Mouse (Mus musculus) left cerebral cortex, adult 18-20 months (tissue): ENCODE results near the gene Golim4. TPM values are rescaled to one million over a fixed set of nuclear protein-coding genes. Genes with fewer than 3 reads are reported as not detected.
A peak's percentile ranks its signal among the peaks of the same experiment; 100 is the strongest.

Source experiments
- DNase-seq, 2 experiments: peaks; one replicate each; pipeline ENCODE4 v3.0.0; 2021 to 2022; ENCODE audit warnings: low spot score in 2 of 2, mixed read lengths in 1 of 2
- total RNA-seq, 2 experiments: library from RNA; stranded (reverse); gene quantifications; 2 replicates each; pipeline ENCODE4 v1.2.3; 2021

The Golim4 gene
- total RNA-seq, 2 experiments from 2014 or later, result 19.6 to 26.7 TPM

DNA sequence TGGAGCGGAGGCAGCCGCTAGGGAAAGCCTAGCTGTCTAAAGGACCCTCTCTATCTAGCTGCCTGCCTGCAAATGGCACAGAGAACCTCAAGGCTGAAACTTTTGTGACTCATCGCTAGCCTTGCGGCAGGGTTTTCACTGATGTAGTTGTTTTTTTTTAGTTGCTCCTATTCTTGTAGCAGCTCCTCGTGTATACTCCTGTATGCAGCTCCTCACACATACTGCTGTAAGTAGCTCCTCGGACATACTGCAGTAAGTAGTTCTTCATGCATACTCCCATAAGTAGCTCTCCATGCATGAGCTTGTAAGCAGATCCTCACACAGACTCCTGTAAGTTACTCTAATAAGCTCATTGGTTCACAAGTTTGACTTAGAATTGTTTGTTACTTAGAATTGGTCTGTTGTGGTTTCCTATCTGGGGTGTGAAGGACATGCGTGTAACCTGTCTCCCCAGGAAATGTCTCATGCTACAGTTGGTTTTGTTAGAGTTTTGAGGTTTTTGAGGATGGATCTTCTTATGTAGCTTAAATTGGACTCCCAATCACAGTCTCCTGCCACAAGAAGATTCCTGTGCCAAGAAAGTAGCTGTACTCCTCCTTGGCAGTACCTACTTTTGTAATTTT lies 26.7 kb downstream of the Golim4 start:
- peak; percentile 3 to 6 for DNase-seq

DNA sequence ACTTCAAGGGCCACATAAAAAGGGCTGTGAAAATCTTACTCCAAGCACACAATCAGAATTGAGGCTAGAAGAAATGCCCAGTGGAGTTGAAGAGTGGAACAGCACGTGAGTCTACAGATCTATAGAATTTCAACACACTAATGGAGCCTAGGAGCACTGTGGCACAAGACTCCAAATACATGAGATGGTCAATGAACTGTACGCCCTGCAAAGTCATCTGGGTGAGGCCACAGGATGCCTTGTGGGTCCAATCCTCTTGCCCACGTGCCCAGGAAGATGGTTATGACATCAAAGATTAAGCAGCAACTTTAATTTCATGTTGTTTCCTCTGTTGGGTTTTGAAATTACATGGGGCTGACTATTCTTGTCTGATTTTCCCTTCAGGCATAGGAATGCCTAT lies 30.4 kb downstream of the Golim4 start:
- no peak for DNase-seq

- no peak for DNase-seq
These were observed 31.6 kb downstream of the Golim4 start for GRCm38 (mm10) chr3:75925123-75925522.

- no peak for DNase-seq
These were observed 38.8 kb downstream of the Golim4 start for GRCm38 (mm10) chr3:75917770-75918503.

- DNase-seq, result no peak
These were observed 44.0 kb downstream of the Golim4 start for GRCm38 (mm10) chr3:75912786-75913185.

- no peak for DNase-seq
These were observed 46.0 kb downstream of the Golim4 start for GRCm38 (mm10) chr3:75910768-75911167.

DNA sequence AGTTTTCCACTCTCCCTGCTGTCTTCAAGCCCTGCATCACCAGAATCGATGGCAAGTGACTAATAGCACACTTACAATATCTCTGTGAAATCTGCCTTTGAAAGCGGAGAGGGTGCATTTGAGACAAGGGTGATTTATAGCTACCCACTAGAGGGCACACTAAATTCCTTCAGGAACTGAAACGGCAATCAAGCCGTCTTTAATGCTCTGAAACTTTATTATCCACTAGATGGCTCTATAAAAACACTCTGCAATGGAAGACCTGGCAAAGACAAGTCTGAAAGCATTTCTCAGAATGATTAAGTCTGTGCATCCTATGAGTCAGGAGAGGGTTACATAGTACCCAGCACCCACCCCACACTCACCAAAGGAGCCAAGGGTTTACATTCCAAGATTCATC lies 46.5 kb downstream of the Golim4 start:
- peak in 1 of 2 experiments; percentile 25 for DNase-seq

DNA sequence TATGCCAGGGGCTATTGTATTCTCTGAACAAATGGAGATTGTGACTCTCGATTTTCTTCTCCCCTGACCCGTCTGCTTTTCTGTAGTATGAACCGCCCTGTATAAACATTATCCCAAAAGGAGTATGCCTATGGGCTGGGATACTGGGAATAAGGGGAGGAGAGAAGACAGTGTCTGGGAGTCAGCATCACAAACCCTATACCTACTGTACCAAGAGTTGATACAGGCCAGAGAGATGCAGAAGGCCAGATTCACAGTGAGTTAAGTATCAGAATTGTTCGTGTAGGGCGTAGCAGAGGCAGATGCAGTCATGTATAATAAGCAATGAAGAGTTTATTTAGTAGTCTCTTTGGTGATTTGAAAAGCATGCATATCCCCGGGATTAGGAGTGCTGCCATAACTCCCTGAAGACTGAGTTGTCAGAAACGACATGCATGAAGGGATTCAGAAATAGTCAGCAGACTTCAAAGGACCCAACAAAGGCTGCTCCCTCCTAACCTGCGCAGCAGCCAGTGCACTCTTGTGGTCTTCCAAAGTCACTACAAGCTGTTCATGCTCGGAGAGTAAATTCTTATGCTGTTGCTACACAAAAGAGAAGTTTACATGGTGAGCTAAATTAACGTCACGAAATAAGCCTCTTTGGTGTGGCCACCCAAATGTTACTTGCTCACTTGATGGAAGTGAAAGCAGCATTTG lies 54.7 kb downstream of the Golim4 start:
- DNase-seq, result no peak

DNA sequence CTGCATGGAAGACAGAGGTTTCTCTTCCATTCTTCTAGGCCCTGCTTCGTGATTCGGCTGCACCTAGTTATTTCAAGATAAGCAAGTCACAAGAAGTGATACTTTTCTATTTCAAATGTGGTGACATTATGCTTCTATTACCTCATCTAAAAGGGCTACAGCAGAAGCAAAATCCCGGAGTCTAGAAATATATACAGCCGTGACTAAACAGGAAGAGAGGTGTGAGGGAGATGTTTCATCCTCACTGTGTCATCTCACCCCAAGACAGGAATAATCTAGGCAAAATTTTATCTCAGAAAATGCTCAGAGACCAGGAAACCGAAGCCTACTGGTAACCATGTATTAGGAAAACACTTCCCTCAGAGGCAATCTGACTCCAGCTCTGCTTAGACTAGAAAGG lies 61.7 kb downstream of the Golim4 start:
- no peak for DNase-seq

- DNase-seq, result no peak
These were observed 65.2 kb downstream of the Golim4 start for GRCm38 (mm10) chr3:75891581-75891980.

GRCm38 (mm10) chr3:75889323-75889722 lies 67.4 kb downstream of the Golim4 start:
- no peak for DNase-seq

GRCm38 (mm10) chr3:75881582-75881981 lies 75.2 kb downstream of the Golim4 start:
- DNase-seq, result no peak

DNA sequence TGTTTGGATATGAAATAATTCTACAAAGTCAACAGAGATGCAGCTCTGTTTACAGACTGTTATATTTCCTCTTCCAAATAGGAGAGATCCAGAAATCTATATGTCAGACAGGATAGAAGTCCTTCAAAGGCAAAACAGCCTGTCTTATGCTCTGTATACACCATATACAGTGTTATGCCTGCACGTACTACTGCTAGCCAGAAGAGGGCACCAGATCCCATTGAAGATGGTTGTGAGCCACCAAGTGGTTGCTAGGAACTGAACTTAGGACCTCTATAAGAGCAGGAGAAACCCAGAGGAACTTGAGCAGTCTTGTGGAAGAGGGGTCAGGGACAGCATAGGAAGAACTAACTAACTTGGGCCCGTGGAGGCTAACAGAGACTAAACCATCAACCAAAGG lies 77.5 kb downstream of the Golim4 start:
- no peak for DNase-seq

GRCm38 (mm10) chr3:75868886-75869285 lies 87.9 kb downstream of the Golim4 start:
- no peak for DNase-seq

DNA sequence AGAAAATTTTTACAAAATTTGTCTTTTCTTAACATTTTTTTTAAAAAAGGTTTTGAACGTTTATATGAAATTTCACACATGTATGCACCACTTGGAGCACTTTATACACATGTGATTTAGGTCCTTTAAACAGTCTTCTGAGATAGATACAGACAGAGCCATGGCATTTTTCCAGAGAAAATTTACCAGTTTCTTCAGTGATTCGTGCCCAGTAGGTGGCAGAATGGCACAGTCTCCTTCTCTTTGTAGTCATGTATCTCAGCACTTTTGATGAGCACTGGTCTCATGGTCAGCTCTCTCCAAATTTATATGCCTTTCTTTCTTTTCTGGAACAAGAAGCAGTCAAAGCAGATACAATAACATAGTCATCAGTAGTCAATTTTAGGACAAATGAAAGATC lies 92.5 kb downstream of the Golim4 start:
- peak; percentile 25 to 51 for DNase-seq

GRCm38 (mm10) chr3:75861677-75862076 lies 95.1 kb downstream of the Golim4 start:
- peak; percentile 29 to 41 for DNase-seq

GRCm38 (mm10) chr3:75860760-75861159 lies 96.0 kb downstream of the Golim4 start:
- no peak for DNase-seq

- DNase-seq, result no peak
These were observed 121.3 kb downstream of the Golim4 start for GRCm38 (mm10) chr3:75835286-75835967.

GRCm38 (mm10) chr3:75834827-75835226 lies 121.9 kb downstream of the Golim4 start:
- no peak for DNase-seq
